Mouse (Mus musculus) hindbrain, embryonic 13.5 days (tissue): ENCODE measurements at regions not wholly inside any gene's neighbourhood (a gene's known extent, or its start where the extent isn't known, plus 50 kb on each side); places are given as distances from the start of the nearest gene placed in this dataset.
A peak's percentile ranks its signal among the peaks of the same experiment; 100 is the strongest.
"Not testable (repeated sequence)": the region's sequence is repeated elsewhere in the genome, so short reads cannot be mapped to it uniquely, and the experiment has no call there.

Source experiments
- ATAC-seq: fragments of 200-750 bp; cut with Nextera tagmentation; 2 replicates; pipeline ENCODE4 v1.8.0; 2017; ENCODE audit warnings: moderate TSS enrichment; ENCODE audit not compliant: low FRiP score
- H3K27ac ChIP-seq: fragments of 300-500 bp; sonication (generic); 2 replicates; pipeline ENCODE4 v1.5.1; 2015; ENCODE audit warnings: inconsistent platforms, mild to moderate bottlenecking, moderate library complexity
- H3K27me3 ChIP-seq: fragments of 300-500 bp; sonication (generic); 2 replicates; pipeline ENCODE4 v1.6.1; 2015; ENCODE audit warnings: mild to moderate bottlenecking, inconsistent platforms
- H3K36me3 ChIP-seq: fragments of 300-500 bp; sonication (generic); 2 replicates; pipeline ENCODE4 v1.6.1; 2015; ENCODE audit warnings: mild to moderate bottlenecking, inconsistent platforms
- H3K4me1 ChIP-seq: fragments of 300-500 bp; sonication (generic); replicated peaks from 2 replicates; pipeline ENCODE4 v1.6.1; 2015; ENCODE audit warnings: inconsistent platforms
- H3K4me2 ChIP-seq: fragments of 300-500 bp; sonication (generic); 2 replicates; pipeline ENCODE4 v1.6.1; 2015; ENCODE audit warnings: inconsistent platforms, mild to moderate bottlenecking, moderate library complexity
- H3K4me3 ChIP-seq: fragments of 300-500 bp; sonication (generic); 2 replicates; pipeline ENCODE4 v1.5.1; 2015; ENCODE audit warnings: mild to moderate bottlenecking, inconsistent platforms
- H3K9ac ChIP-seq: fragments of 300-500 bp; sonication (generic); 2 replicates; pipeline ENCODE4 v1.6.1; 2015; ENCODE audit warnings: mild to moderate bottlenecking, inconsistent platforms
- H3K9me3 ChIP-seq: fragments of 300-500 bp; sonication (generic); 2 replicates; pipeline ENCODE4 v1.6.1; 2016; ENCODE audit warnings: inconsistent platforms
- WGBS: fragments of 180-500 bp; shearing (Covaris S2); methylation state at CpG from one replicate; pipeline ENCODE4 v1.1.7; 2015; 5-methylcytosine and 5-hydroxymethylcytosine counted together

DNA sequence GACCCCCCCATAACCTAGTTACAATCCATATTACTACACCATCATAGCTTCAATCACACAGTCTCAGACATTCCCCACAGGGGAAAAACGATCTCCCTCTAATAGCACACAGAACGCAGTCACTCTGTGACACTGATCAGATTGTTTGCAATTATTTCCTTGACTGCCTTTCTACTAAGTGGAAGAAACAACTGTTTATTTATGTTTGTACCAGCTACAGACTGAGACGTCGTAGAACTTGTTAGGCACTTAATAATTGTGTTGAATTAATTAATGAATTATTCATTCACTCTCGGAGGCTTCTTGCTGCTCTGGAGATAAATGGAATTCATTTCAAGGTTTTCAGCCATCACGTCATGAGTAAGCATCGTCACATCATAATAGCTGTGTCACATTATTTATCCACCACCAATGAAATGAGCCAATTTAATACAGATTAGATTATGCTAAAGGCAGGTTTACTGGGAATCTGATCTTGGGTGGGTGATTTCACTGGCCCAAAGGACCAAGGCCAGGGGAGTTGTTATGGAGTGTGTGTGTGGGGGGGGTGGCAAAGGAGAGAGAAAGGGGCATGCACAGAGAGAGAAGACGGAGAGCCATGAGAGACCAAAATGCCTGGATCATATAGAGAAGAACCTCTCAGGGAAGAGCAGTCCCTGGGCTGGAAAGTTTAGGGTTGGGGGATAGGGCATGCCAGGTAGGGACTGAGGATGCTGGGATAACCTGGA, 355.7 kb upstream of the Zwint start:
- Histone ChIP-seq H3K27me3 (no peaks in the 10 kb centered on the region), H3K4me1 (peaks cover 4% of the 10 kb centered on the region; the same call in 1 of the 2 replicates), H3K4me3 (no peak overlapping the region), H3K27ac (no peak overlapping the region), H3K9me3 (no peaks in the 10 kb centered on the region), H3K9ac (no peak overlapping the region), H3K36me3 (no peaks in the 10 kb centered on the region), H3K4me2 (no peak overlapping the region)
- ATAC-seq = peak; percentile 74
- WGBS = 29% methylated on average over 8 of the region's 8 CpGs

DNA sequence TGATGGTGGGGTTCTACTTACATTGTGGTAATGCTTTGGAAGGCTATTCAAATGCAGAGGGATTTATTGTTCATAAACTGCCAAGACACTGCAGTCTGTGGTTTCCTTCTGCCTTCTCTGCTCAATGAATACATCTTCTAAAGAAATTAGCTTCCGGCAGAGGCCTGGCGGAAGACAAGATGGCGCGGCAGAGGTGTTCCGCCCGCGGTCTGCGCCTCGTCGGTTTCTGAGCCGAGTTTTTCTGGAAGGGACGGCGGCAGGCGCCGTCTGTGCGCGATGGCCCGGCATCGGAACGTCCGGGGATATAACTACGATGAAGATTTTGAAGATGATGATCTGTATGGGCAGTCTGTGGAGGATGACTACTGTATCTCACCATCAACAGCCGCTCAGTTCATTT, 345.6 kb upstream of the Zwint start:
- not testable (repeated sequence) for H3K27me3 ChIP-seq, ATAC-seq, H3K9me3 ChIP-seq, H3K27ac ChIP-seq, H3K4me1 ChIP-seq, H3K4me2 ChIP-seq, H3K9ac ChIP-seq, H3K4me3 ChIP-seq, H3K36me3 ChIP-seq
- 94% methylated on average over 23 of the region's 23 CpGs for WGBS

DNA sequence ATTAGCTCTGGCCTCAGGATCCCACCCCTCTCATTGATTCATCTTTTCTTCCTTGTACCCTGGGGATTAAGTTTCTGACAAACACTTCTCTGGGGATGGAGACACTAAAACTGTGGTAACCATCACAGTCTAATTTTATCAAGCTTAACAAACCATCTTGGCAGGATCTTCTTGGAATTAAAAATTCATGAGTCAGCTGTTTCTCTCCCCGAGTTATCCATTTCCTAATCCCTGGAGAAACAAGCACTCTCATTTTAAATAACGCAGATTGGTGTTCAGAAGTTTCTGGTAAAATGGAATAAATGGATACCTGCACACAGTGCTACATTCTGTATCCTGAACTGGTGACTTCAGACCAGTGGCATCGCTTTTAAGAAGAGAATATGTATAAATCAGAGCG, 336.3 kb upstream of the Zwint start:
- Histone ChIP-seq H3K4me1 (no peaks in the 10 kb centered on the region), H3K9me3 (no peaks in the 10 kb centered on the region), H3K27me3 (no peaks in the 10 kb centered on the region), H3K27ac (no peak overlapping the region), H3K36me3 (no peaks in the 10 kb centered on the region), H3K4me3 (no peak overlapping the region), H3K9ac (no peak overlapping the region), H3K4me2 (no peak overlapping the region)
- ATAC-seq = no peak
- WGBS = 66% methylated on average over 4 of the region's 4 CpGs

DNA sequence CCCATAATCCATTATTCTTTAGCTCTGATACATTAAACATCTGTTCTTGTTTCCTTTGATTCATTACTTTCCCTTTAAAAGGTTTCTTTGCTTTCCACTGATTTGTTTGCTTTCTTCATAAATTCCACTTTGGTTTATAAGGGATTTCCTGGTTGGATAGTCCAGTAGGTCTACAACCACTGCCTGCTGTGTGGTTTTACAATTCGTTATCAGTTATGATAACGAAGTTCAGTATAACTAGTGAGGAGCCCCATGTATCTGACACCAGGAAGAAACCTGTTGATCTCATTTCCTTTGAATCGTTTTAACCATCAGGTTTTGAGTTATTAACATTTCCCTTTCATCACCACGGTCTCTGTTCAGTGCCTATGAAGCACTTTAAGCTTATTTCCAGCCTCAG, 334.3 kb upstream of the Zwint start:
- Histone ChIP-seq H3K36me3 (no peaks in the 10 kb centered on the region), H3K27me3 (no peaks in the 10 kb centered on the region), H3K4me1 (no peaks in the 10 kb centered on the region), H3K4me3 (no peak overlapping the region), H3K27ac (no peak overlapping the region), H3K9ac (no peak overlapping the region), H3K9me3 (no peaks in the 10 kb centered on the region), H3K4me2 (no peak overlapping the region)
- WGBS = 84% methylated on average over 4 of the region's 4 CpGs
- no peak for ATAC-seq

DNA sequence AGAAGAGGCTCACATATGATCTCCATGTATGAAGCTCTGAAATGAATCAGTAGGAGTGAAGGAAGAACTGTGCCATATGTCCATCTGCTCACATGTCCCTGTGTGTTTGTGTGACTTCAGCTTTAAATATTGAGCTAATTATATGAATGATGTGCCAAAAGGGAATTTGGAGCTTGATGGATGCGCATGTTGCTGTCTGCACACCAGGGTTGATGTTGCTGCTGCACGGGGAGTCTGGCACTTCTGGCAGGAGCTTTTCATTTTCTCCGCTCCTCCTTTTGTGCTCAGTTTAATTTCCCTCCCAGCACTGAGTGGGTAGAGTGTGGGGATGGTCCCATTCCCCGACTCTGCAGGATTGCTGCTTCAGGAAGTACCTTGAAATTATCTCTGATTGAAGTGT, 328.0 kb upstream of the Zwint start:
- Histone ChIP-seq H3K9ac (no peak overlapping the region), H3K36me3 (no peaks in the 10 kb centered on the region), H3K9me3 (no peaks in the 10 kb centered on the region), H3K4me2 (no peak overlapping the region), H3K27me3 (no peaks in the 10 kb centered on the region), H3K27ac (no peak overlapping the region), H3K4me1 (peaks cover 8% of the 10 kb centered on the region; the same call in 1 of the 2 replicates), H3K4me3 (no peak overlapping the region)
- 33% methylated on average over 4 of the region's 4 CpGs for WGBS
- peak; percentile 57 for ATAC-seq

DNA sequence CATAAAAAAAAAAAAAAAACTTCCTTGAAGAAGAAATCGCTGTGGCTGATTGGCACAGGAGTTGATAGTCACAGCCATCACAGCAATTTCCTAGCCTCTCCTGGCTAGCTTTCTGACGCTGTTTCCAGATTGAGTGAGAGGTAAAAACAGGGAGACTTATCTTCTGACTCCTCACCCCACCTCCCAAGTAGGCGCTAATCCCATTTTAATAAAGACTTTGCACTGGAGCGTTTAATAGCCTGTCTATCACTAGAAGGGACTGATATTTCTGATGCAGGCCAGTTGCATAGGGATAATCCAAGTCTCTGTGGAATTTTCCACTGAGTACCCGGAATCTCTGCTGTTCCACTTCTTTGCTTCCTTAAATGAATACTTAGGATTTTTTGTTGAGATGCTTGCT, 307.4 kb upstream of the Zwint start:
- no peaks in the 10 kb centered on the region for H3K36me3 ChIP-seq
- H3K9me3 ChIP-seq = no peaks in the 10 kb centered on the region
- no peaks in the 10 kb centered on the region for H3K4me1 ChIP-seq
- no peak for ATAC-seq
- no peak overlapping the region for H3K4me2 ChIP-seq
- H3K27me3 ChIP-seq = no peaks in the 10 kb centered on the region
- WGBS = 76% methylated on average over 5 of the region's 5 CpGs
- no peak overlapping the region for H3K9ac ChIP-seq
- no peak overlapping the region for H3K27ac ChIP-seq
- H3K4me3 ChIP-seq = no peak overlapping the region

DNA sequence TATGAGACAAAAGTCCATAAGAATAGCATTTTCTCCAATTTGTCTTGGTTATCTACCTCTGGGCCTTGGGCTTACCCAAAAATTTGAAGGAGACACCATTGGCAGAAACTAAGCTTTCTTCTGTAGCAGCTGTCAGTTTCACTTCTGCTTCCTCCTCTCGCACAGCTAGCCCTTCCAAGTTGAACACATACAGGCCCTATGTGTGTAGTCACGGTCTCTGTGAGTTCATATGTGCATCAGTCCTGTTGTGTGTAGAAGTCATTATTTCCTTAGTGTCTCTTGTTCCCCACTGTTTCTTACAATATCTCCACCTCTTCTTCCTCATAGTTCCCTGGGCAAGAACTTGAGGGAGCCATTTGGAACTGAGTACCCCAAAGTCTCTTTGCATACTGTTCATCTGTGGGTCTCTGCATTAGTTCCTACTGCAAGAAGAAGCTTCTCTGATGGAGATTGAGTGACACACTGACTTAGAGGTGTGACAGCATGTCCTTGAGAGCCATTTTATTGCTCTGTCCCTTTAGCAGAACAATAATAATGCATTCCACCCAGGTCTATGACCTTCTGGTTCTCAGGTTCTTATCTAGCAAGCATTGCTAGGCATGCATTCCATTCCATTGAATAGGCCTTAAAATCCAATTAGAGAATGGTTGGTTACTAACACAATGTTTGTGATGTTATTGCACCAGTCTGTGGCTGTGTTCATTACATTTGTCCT, 306.5 kb upstream of the Zwint start:
- H3K9ac ChIP-seq = no peak overlapping the region
- no peak for ATAC-seq
- H3K4me2 ChIP-seq = no peak overlapping the region
- no peaks in the 10 kb centered on the region for H3K4me1 ChIP-seq
- 93% methylated on average over 2 of the region's 2 CpGs for WGBS
- H3K36me3 ChIP-seq = no peaks in the 10 kb centered on the region
- no peak overlapping the region for H3K4me3 ChIP-seq
- no peaks in the 10 kb centered on the region for H3K9me3 ChIP-seq
- H3K27me3 ChIP-seq = no peaks in the 10 kb centered on the region
- H3K27ac ChIP-seq = no peak overlapping the region

DNA sequence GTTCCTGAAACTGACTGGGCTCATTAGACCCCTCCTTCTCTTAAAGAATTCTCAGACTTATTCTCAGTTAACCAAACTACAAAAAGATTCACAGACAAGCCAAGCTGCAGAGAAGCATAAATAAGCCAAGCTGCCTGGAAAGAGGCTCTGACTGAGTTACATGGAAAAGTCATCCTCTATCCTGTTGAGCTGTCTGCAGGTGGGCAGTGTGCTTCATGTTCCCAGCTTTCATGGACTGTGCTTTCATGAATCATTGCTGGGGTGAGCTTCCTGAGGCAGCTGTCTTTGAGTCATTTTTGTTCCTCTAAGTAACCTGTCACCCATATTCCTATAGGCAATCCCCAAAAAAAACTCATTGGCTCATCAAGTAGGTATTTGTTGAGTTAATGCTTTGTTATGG, 301.8 kb upstream of the Zwint start:
- no peak overlapping the region for H3K4me2 ChIP-seq
- H3K4me3 ChIP-seq = no peak overlapping the region
- H3K27ac ChIP-seq = no peak overlapping the region
- H3K9me3 ChIP-seq = no peaks in the 10 kb centered on the region
- H3K27me3 ChIP-seq = no peaks in the 10 kb centered on the region
- ATAC-seq = no peak
- no peaks in the 10 kb centered on the region for H3K4me1 ChIP-seq
- no peak overlapping the region for H3K9ac ChIP-seq
- no peaks in the 10 kb centered on the region for H3K36me3 ChIP-seq

DNA sequence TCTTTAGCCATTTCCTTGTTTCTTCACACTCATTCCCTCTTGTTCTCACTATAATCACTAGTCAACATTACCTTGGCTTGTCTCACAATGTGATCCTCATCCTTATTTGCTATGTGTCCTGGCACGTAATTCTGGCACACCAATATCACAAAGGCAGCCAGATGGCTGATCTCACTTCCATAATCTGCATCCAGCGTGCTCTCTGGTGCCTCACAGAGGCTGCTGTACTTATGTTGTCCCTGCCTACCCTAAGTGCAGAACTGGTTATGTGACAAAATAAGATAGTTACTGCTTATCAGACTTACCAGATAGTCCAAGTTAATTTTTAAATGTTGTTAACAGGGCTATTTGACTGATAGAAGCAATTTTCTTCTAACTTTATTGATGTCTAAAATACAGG, 301.1 kb upstream of the Zwint start:
- H3K27ac ChIP-seq = no peak overlapping the region
- no peaks in the 10 kb centered on the region for H3K4me1 ChIP-seq
- H3K9ac ChIP-seq = no peak overlapping the region
- no peaks in the 10 kb centered on the region for H3K9me3 ChIP-seq
- H3K27me3 ChIP-seq = no peaks in the 10 kb centered on the region
- H3K36me3 ChIP-seq = no peaks in the 10 kb centered on the region
- 82% methylated on average over 2 of the region's 2 CpGs for WGBS
- ATAC-seq = no peak
- no peak overlapping the region for H3K4me3 ChIP-seq
- no peak overlapping the region for H3K4me2 ChIP-seq

DNA sequence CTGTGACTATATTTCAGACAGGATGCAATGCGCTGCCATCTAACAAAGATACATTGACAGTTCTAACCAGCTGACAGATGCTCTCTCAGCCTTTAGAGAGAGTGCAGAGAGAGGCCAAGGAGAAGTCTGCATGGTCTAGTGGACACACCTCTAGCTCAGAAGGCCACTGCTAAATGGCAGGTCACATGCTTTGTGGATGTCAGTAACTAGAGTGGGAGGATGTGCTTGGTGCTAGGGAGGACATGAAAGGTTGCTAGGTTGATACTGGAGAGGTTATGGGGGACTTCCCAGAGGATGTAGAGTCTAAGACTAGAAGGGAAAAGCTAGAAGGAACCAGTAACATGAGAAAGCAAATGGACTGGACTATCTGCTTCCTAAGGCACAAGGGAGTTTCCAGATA, 271.3 kb upstream of the Zwint start:
- Histone ChIP-seq H3K36me3 (no peaks in the 10 kb centered on the region), H3K4me1 (no peaks in the 10 kb centered on the region), H3K9me3 (no peaks in the 10 kb centered on the region), H3K27me3 (no peaks in the 10 kb centered on the region), H3K27ac (no peak overlapping the region), H3K9ac (no peak overlapping the region), H3K4me3 (no peak overlapping the region), H3K4me2 (no peak overlapping the region)
- 87% methylated on average over 1 of the region's 1 CpGs for WGBS
- ATAC-seq = no peak

DNA sequence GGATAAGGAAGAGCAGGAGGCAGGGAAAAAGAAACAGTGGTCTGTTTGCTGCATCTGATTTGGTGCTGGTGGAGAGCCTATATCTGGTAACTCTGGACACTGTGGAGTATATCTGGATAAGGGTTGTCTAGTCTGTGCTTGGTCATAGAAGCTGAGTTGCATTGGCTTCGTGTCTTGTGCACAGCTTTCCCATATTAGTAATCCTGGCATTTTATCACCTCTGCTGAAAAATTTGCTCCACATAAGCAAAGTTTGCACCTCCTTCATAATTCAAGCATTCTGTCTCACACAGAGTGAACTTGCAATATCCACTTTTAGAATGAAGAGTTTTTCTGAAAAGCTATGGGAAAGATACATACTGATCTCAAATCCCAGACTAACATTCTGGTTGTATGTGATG, 269.8 kb upstream of the Zwint start:
- Histone ChIP-seq H3K4me3 (no peak overlapping the region), H3K27me3 (no peaks in the 10 kb centered on the region), H3K4me2 (no peak overlapping the region), H3K9ac (no peak overlapping the region), H3K9me3 (no peaks in the 10 kb centered on the region), H3K4me1 (no peaks in the 10 kb centered on the region), H3K27ac (no peak overlapping the region), H3K36me3 (no peaks in the 10 kb centered on the region)
- no peak for ATAC-seq
- 70% methylated on average over 1 of the region's 1 CpGs for WGBS

DNA sequence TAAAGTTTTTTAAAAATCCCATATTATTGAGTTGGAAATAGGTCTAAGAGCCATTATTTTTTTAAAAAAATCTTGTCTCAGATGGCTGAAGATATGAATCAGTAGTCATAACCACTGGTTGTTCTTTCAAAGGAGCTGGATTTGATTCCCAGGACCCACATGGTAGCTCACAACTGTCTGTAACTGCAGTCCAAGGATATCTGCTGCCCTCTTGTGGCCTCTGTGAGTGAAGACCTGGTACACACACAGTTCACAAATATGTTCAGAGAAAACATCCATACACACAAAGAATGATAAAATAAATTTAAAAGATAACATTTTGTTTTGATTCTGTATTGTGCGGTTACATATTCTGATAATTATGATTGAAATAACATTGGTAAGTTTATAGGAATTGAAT, 263.2 kb upstream of the Zwint start:
- Histone ChIP-seq H3K9ac (no peak overlapping the region), H3K36me3 (no peaks in the 10 kb centered on the region), H3K4me3 (no peak overlapping the region), H3K4me1 (no peaks in the 10 kb centered on the region), H3K27me3 (no peaks in the 10 kb centered on the region), H3K4me2 (no peak overlapping the region), H3K27ac (no peak overlapping the region), H3K9me3 (no peaks in the 10 kb centered on the region)
- no peak for ATAC-seq
- 93% methylated on average over 1 of the region's 1 CpGs for WGBS
